Mouse (Mus musculus): ENCODE measurements around the gene Hes2.

The Hes2 gene

DNA sequence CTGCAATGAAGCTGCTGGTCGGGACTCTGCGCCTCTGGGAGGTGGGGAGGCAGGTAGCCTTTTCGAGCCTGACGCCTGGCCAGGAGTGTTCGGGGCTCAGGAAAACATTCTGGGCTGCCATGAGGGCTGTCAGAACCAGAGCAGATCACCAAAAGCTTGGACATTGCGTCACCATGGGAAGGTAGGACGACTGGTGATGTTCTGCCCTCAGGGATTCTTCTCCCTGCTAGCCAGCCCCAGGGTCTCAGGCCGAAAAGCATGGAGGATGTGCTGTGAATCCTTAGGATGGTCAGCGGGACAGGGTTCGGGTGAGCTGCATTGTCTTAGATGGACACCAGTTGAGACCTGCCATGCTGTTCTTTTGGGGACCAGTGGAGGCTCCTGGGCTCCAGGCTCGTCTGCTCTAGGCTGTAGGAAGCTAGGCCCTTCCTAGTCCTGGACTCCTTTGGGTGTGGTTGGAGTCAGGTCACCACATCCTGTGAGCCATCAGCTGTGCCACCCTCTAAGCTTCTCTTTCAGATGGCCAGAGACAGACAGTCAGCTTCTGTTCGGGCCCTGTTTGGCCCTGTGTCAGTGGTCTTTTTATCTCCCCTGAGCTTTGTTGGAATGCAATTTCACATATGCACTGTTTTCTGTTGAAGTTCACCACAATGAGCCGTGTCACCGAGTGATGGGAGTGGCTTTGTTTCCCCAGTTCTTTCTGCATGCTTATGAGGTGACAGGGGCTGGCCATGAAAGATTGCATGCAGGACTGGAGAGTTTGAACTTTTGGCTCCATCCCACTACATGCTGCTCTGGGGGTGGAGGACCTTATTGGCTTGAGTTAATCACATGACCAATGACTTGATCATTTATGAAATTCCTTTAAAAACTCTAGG is 27.8 kb downstream of the Hes2 start:
- peak; percentile 45 for DNase-seq (ENCODE audit: low read depth)

GRCm38 (mm10) chr4:152187142-152187541 is 28.5 kb downstream of the Hes2 start:
- DNase-seq (ENCODE audit: low read depth): no peak

- peak; percentile 54 for DNase-seq (ENCODE audit: low read depth)
Observed at GRCm38 (mm10) chr4:152188651-152189050, 30.0 kb downstream of the Hes2 start.

DNA sequence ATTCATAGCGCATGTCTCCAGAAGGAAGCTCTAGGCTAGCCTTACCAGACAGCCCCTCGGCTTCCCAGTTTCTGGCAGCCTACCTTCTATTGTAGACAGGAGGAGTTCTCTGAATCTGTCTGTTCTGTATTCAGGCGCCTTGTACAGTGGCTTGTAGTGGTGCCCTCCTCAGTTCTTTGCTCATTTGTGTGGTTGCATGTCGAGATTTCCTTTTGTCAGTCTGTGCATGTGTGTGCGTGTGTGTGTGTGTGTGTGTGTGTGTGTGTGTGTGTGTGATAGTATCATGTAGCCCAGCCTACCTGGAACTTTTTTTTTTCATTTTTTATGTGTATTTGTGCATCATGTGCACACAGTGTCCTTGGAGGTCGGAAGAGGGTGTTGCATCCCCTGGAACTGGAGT is 30.4 kb downstream of the Hes2 start:
- DNase-seq (ENCODE audit: low read depth): peak; percentile 61

DNA sequence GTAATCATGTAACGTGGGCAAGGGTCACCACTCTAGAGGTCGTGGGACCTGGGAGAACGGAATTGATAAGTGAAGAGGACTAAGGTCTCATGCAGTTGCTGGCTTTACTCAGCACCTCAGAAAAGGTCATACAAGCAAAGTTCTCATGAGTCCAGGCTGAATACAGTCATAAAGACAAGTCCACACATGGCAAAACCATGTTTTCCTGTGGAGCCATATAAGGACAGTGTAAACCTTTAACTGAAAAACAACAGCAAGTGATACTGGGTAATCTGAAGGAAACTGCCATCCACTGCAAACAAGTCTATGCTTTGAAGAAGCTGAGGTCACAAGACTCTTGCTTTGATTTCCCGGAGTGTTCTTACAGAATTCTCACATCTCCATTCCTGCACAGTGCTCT is 31.0 kb downstream of the Hes2 start:
- DNase-seq (ENCODE audit: low read depth): peak; percentile 58

GRCm38 (mm10) chr4:152190096-152190653 is 31.5 kb downstream of the Hes2 start:
- DNase-seq (ENCODE audit: low read depth): peak; percentile 37

DNA sequence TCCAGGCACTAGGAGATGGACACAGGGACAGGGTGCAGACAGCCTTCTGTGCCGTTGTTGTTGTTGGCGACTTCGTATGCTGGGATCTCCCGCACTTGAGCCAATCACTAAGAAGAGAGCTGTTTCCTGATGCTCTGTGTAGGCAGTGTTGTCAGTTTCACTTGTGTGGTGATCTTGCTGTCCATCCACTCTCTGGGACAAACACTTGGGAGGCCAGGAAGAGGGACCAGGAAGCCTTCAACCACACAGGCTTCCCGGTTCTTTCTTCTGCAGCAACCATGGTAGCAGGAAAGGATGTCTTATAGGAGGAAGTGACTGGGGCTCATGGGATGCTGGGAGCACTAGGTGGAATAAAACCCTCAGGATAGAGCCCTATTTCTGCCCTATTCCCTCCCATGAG is 32.0 kb downstream of the Hes2 start:
- no peak for DNase-seq (ENCODE audit: low read depth)

DNA sequence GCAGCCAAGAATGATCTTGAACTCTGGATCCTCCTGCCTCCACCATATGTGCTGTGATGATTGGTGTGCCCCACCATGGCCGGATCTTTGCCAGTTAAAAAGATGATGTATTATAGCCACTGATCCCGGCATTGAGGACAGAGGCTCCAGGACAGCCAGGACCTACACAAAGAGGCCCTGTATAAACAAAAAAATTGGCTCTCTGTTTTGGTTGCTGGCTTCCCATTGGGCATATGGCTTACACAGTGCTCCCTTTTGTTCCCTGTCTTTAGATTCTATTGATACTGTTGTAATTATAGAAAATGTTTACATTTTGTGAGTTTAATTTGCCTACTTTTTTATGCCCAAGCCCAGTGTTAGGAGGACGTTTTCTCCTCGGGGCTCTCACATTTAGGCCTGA is 33.9 kb downstream of the Hes2 start:
- no peak for DNase-seq (ENCODE audit: low read depth)

GRCm38 (mm10) chr4:152194476-152195175 is 36.0 kb downstream of the Hes2 start:
- DNase-seq (ENCODE audit: low read depth): no peak

DNA sequence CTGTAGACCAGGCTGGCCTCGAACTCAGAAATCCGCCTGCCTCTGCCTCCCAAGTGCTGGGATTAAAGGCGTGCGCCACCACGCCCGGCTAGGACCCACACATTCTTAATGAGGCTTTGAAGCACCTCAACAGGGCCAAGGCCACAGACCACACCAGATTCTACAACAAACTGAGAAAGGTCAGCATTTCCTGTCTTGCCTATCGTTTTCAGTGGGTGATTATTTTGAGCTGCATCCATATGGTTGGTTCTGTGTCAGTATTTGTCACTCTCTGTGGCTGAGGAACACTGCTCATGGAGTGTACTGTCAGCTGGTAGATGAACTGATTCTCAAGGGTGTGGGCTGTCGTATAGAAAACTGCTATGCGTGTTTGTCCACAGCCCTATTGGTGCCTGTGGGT is 37.6 kb downstream of the Hes2 start:
- no peak for DNase-seq (ENCODE audit: low read depth)

GRCm38 (mm10) chr4:152197545-152197944 is 38.9 kb downstream of the Hes2 start:
- DNase-seq (ENCODE audit: low read depth): peak; percentile 62

- no peak for DNase-seq (ENCODE audit: low read depth)
Observed at GRCm38 (mm10) chr4:152199617-152200016, 41.0 kb downstream of the Hes2 start.

DNA sequence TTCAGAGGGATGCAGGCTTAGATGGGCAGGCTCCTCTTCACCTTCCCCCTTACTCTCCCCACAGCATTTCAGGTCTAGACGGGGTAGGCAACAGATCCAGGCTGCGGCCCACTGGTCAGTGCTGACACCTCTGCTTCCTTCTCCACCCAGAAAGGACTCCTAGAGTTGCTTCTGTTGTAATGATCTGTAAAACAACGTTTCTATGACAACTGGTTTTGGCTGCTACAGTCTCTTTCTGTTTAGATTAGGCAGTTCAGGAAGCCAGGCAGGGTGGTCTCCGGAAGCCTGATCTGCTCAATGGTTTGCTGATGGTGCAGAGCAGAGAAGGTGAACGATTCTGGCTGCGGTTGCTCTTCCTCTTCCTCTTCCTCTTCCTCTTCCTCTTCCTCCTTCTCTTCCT is 42.8 kb downstream of the Hes2 start:
- no peak for DNase-seq (ENCODE audit: low read depth)

- no peak for DNase-seq (ENCODE audit: low read depth)
Observed at GRCm38 (mm10) chr4:152202418-152202817, 43.8 kb downstream of the Hes2 start.

- no peak for DNase-seq (ENCODE audit: low read depth)
Observed at GRCm38 (mm10) chr4:152202905-152203304, 44.2 kb downstream of the Hes2 start.

- DNase-seq (ENCODE audit: low read depth): no peak
Observed at GRCm38 (mm10) chr4:152204663-152205062, 46.0 kb downstream of the Hes2 start.

GRCm38 (mm10) chr4:152206199-152206598 is 47.5 kb downstream of the Hes2 start:
- DNase-seq (ENCODE audit: low read depth): no peak

DNA sequence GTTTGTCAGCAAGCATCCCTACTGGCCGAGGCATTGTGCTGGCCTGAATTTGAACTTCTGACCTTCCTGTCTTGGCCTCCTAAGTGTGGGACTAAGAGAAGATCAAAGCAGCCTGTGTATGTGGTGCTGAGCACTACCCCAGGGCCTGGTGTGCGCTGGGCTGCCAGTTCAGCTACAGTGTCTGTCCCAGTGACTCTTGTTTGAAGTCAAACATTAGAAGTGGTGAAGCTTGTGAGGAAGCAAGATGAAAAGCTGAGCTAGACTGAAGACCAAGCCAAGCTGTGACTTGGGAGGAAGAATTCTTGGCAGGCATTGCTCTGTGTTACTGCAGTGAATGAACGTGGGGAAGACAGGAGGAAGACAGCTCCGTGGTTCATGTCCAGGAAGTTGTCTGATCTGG is 51.0 kb downstream of the Hes2 start:
- DNase-seq (ENCODE audit: low read depth): peak; percentile 29

All from naive thymus-derived CD4-positive, alpha-beta T cell, adult 2 months (primary cell).